Mouse (Mus musculus) liver, embryonic 14.5 days (tissue): ENCODE results near the gene St8sia6. TPM values are rescaled to one million over a fixed set of nuclear protein-coding genes. Genes with fewer than 3 reads are reported as not detected.

Experiments
- ATAC-seq: fragments of 200-750 bp; cut with Nextera tagmentation; 2 replicates; pipeline ENCODE4 v1.8.0; 2017; ENCODE audit warnings: moderate number of reproducible peaks, mild to moderate bottlenecking, moderate library complexity; ENCODE audit not compliant: insufficient read depth
- DNase-seq, 3 experiments: peaks; one replicate each; pipeline ENCODE4 v3.0.0-alpha.2; 2012 to 2013; ENCODE audit warnings: low read depth in 3 of 3, low spot score in 3 of 3
- H3K27ac ChIP-seq: fragments of 300-500 bp; sonication (generic); 2 replicates; pipeline ENCODE4 v1.5.1; 2014; ENCODE audit warnings: moderate library complexity, mild to moderate bottlenecking, control low read depth, inconsistent platforms
- H3K27me3 ChIP-seq: fragments of 300-500 bp; sonication (generic); 2 replicates; pipeline ENCODE4 v1.6.1; 2014; ENCODE audit warnings: mild to moderate bottlenecking, low read length, moderate library complexity; ENCODE audit not compliant: control insufficient read depth, insufficient read depth
- H3K36me3 ChIP-seq: fragments of 300-500 bp; sonication (generic); replicated peaks from 2 replicates; pipeline ENCODE4 v1.6.1; 2014; ENCODE audit warnings: low read depth; ENCODE audit not compliant: control insufficient read depth, insufficient read depth
- H3K4me1 ChIP-seq, 2 experiments: fragments of 200-500 bp in 1 of 2; fragments of 300-500 bp in 1 of 2; sonication (generic) in 1 of 2; replicated peaks; 2 replicates each; pipeline ENCODE4 v1.6.1; 2012 to 2014; ENCODE audit warnings: antibody characterized with exemption in 1 of 2, inconsistent platforms in 1 of 2, low read length in 1 of 2; ENCODE audit not compliant: control insufficient read depth in 2 of 2, insufficient read depth in 2 of 2
- H3K4me2 ChIP-seq: fragments of 300-500 bp; sonication (generic); 2 replicates; pipeline ENCODE4 v1.6.1; 2014; ENCODE audit warnings: low read depth, mild to moderate bottlenecking, control low read depth, moderate library complexity
- H3K4me3 ChIP-seq, 2 experiments: fragments of 200-500 bp in 1 of 2; fragments of 300-500 bp in 1 of 2; sonication (generic) in 1 of 2; 2 replicates each; pipeline ENCODE4 v1.5.1; 2012 to 2014; ENCODE audit warnings: low read depth in 2 of 2, low read length in 2 of 2, mild to moderate bottlenecking in 2 of 2, control low read depth in 1 of 2, inconsistent platforms in 1 of 2, moderate library complexity in 1 of 2; ENCODE audit not compliant: insufficient read depth in 1 of 2
- H3K9ac ChIP-seq: fragments of 300-500 bp; sonication (generic); replicated peaks from 2 replicates; pipeline ENCODE4 v1.6.1; 2014; ENCODE audit warnings: mild to moderate bottlenecking, control low read depth, moderate library complexity
- H3K9me3 ChIP-seq: fragments of 300-500 bp; sonication (generic); 2 replicates; pipeline ENCODE4 v1.6.1; 2016; ENCODE audit warnings: low read length, mixed read lengths; ENCODE audit not compliant: control insufficient read depth
- CTCF ChIP-seq: IDR thresholded peaks from 2 replicates; pipeline ENCODE4 v1.5.1; 2016; ENCODE audit warnings: antibody characterized with exemption, low read depth, control low read depth
- EP300 ChIP-seq: IDR thresholded peaks from 2 replicates; pipeline ENCODE4 v1.6.1; 2016; ENCODE audit warnings: antibody characterized with exemption, low read depth
- WGBS: fragments of 180-500 bp; shearing (Covaris S2); extraction: QIAGEN DNeasy Blood & Tissue Kit; methylation state at CpG from one replicate; pipeline ENCODE4 v1.1.7; 2014; ENCODE audit not compliant: insufficient replicate concordance; 5-methylcytosine and 5-hydroxymethylcytosine counted together
- polyA plus RNA-seq, 2 experiments: library from polyadenylated mRNA; depleted of rRNA in 1 of 2; stranded (reverse) in 1 of 2; unstranded in 1 of 2; fragments of >200 nt; fragmentation: Nextera tagmentation in 1 of 2; extraction: Ambion mirVana in 1 of 2; gene quantifications; 2 replicates each; pipeline versions ENCODE4 v1.2.1 to v1.2.3; 2012 to 2014

St8sia6 gene
- polyA plus RNA-seq, 2 experiments, result 0.01 TPM; not detected in 1

DNA sequence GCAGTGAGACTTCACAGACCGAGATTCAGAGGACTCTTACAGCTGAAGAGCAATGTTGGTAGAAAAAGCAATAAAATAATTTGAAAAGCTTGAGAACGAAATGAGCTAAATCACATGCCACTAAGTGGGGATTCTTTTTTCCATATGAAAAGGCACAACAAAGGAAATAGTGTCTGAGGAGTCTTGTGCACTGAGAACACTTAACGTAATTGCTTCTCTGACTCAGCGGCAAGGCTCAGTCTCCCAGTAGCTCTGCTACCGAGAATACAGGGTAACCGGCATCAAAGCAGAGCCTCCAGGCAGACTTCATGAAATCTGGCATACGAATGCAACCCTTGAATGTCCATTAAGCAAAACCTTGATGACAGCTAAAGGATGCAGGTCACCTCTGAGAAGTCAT, 55.2 kb downstream of the St8sia6 start:
- no peak for ATAC-seq
- no peaks in the 10 kb centered on the region for H3K4me1 ChIP-seq
- no peak overlapping the region for H3K4me2 ChIP-seq
- H3K27ac ChIP-seq, result no peak overlapping the region
- DNase-seq, result no peak
- no peaks in the 10 kb centered on the region for H3K9me3 ChIP-seq
- 65% methylated on average over 7 of the region's 7 CpGs for WGBS
- H3K9ac ChIP-seq, result no peak overlapping the region
- TF ChIP-seq EP300 (no peak), CTCF (no peak)
- H3K36me3 ChIP-seq, result no peaks in the 10 kb centered on the region
- no peak overlapping the region for H3K4me3 ChIP-seq
- H3K27me3 ChIP-seq, result no peaks in the 10 kb centered on the region

DNA sequence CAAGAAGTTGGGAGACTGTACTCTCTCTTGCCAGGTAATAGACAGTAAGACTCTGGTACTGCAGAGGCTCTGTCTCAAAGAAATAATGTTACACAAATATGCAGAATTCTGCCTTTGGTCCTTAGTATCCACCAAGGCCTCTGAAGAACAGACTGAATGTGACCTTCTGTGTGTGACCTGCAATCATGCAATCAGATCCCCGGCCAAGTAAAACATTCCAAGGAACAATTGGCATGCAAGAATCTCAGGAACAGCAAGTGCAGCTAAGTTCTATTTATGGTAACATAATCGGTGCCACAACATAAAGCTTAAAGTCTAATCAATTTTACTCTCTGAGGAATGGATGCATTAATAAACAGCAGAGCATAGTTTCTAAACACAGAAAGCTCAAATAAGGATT, 66.0 kb downstream of the St8sia6 start:
- WGBS, result 46% methylated on average over 2 of the region's 2 CpGs

GRCm38 (mm10) chr2:13725592-13725991, 68.3 kb downstream of the St8sia6 start:
- no peak for ATAC-seq
- TF ChIP-seq CTCF (no peak), EP300 (no peak)

More for the DNA sequence above, 66.0 kb downstream of the St8sia6 start:
- H3K9me3 ChIP-seq, result no peaks in the 10 kb centered on the region
- no peak overlapping the region for H3K4me3 ChIP-seq
- no peaks in the 10 kb centered on the region for H3K36me3 ChIP-seq
- H3K4me1 ChIP-seq, result no peaks in the 10 kb centered on the region
- no peak overlapping the region for H3K27ac ChIP-seq
- ATAC-seq, result no peak
- no peak overlapping the region for H3K9ac ChIP-seq
- no peak for DNase-seq
- TF ChIP-seq EP300 (no peak), CTCF (no peak)
- no peaks in the 10 kb centered on the region for H3K27me3 ChIP-seq
- no peak overlapping the region for H3K4me2 ChIP-seq

DNA sequence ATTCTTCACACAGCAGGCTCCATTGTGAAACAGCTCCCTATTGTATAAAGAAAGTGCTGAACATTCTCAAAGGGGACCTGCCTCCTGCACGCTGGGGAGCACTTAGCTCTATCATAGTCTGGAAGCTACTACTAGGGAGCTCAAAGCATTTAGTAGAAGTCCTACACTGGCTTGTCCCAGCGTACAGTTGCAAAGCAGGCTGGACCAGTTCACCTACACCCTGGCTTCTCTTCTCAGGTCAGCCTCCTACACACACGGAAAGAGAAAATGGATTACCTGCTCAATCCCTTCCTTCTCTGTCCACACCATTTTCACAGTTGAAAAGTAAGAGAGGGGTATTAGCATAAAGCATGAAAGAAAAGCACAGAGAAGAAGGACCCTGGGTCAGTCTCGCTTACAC, 71.6 kb downstream of the St8sia6 start:
- TF ChIP-seq EP300 (no peak), CTCF (no peak)
- Histone ChIP-seq H3K4me1 (no peaks in the 10 kb centered on the region), H3K4me2 (no peak overlapping the region), H3K9me3 (no peaks in the 10 kb centered on the region), H3K27ac (no peak overlapping the region), H3K27me3 (no peaks in the 10 kb centered on the region), H3K9ac (no peak overlapping the region), H3K36me3 (no peaks in the 10 kb centered on the region), H3K4me3 (no peak overlapping the region)
- ATAC-seq, result no peak
- 55% methylated on average over 4 of the region's 4 CpGs for WGBS
- DNase-seq, result no peak

More at GRCm38 (mm10) chr2:13725592-13725991, 68.3 kb downstream of the St8sia6 start:
- H3K9me3 ChIP-seq, result no peaks in the 10 kb centered on the region
- H3K27ac ChIP-seq, result no peak overlapping the region
- no peaks in the 10 kb centered on the region for H3K36me3 ChIP-seq
- no peak overlapping the region for H3K4me3 ChIP-seq
- no peak for DNase-seq
- H3K4me1 ChIP-seq, result no peaks in the 10 kb centered on the region
- H3K9ac ChIP-seq, result no peak overlapping the region
- H3K27me3 ChIP-seq, result no peaks in the 10 kb centered on the region
- H3K4me2 ChIP-seq, result no peak overlapping the region
- 48% methylated on average over 3 of the region's 3 CpGs for WGBS

DNA sequence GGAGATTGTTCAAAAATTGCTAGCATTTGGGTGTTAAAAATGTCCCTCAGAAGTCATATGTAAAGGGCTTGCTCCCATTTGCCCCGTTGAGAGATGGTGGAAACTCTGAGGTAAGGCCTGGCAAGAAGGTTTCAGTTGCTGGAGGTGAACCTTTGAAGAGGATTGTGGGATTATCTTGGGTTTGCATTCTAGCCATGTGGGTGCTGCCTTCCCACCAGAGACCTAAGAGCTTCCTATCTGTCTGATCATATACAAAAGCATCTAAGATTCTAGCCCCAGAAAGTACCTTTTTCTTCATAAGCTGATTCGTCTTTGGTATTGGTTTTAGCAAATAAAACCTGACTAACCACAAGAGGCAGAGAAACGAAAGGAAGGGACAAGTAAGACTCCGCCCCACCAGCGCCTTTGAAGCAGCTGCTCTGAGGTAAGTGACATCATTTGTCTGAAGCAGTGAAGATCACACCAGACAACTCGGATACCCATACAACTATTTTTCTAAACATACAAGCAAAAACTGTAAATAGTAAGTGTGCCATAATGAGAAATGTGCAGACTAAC, 75.2 kb downstream of the St8sia6 start:
- Histone ChIP-seq H3K9ac (no peak overlapping the region), H3K27ac (no peak overlapping the region), H3K4me1 (no peaks in the 10 kb centered on the region), H3K4me3 (no peak overlapping the region), H3K36me3 (no peaks in the 10 kb centered on the region), H3K27me3 (no peaks in the 10 kb centered on the region), H3K9me3 (no peaks in the 10 kb centered on the region), H3K4me2 (no peak overlapping the region)
- DNase-seq (no peak), ATAC-seq (no peak)
- 46% methylated on average over 6 of the region's 6 CpGs for WGBS
- TF ChIP-seq EP300, result no peak
- no peak for TF ChIP-seq CTCF
